Mouse (Mus musculus): ENCODE data around the gene Mcat. TPM values are rescaled to one million over a fixed set of nuclear protein-coding genes. Genes with fewer than 3 reads are reported as not detected.

The Mcat gene
- 10 to 100 TPM; 23.3 to 28.5 TPM for polyA plus RNA-seq (2017; shearing (Covaris generic))

GRCm38 (mm10) chr15:83563327-83563856 lies at the start of gene Mcat, which contains the start of gene Tspo:
Gene Mcat (minus strand): TSS chr15:83563787.
Gene Tspo (plus strand): TSS chr15:83563592.

GRCm38 (mm10) chr15:83594513-83595363 lies 31.2 kb upstream of the Mcat start, which contains the start of gene Ttll12:
Gene Ttll12 (minus strand): TSS chr15:83595157.

GRCm38 (mm10) chr15:83526424-83527091 lies 37.0 kb downstream of the Mcat start, which contains the start of gene Bik:
Gene Bik (plus strand): TSS chr15:83526862.

GRCm38 (mm10) chr15:83510805-83511405 lies 52.7 kb downstream of the Mcat start, which contains the start of gene Ttll1:
Gene Ttll1 (minus strand): TSS chr15:83510893.

Other genes with a start within 250 kb of the Mcat start
- gene Arfgap3, start 213.5 kb downstream of the Mcat start, polyA plus RNA-seq (2017; shearing (Covaris generic)): 10 to 100 TPM; 13.3 to 17.4 TPM
- 10 to 100 TPM; 45.7 to 55.2 TPM for gene Pacsin2, start 99.2 kb downstream of the Mcat start, polyA plus RNA-seq (2017; shearing (Covaris generic))
- gene Ttll1, start 52.9 kb downstream of the Mcat start, polyA plus RNA-seq (2017; shearing (Covaris generic)): 10 to 100 TPM; 11.6 to 12.3 TPM
- gene Bik, start 36.9 kb downstream of the Mcat start, polyA plus RNA-seq (2017; shearing (Covaris generic)): 1 to 10 TPM; 3.5 to 5.5 TPM
- gene Tspo, start 195 bp downstream of the Mcat start, polyA plus RNA-seq (2017; shearing (Covaris generic)): 100 to 1,000 TPM; 303 to 420 TPM
- gene Ttll12, start 31.4 kb upstream of the Mcat start, polyA plus RNA-seq (2017; shearing (Covaris generic)): 10 to 100 TPM; 15.8 to 36.5 TPM
- gene Scube1, start 161.2 kb upstream of the Mcat start, polyA plus RNA-seq (2017; shearing (Covaris generic)): 1 to 10 TPM in 1 of 2 experiments, under 1 TPM in 1; 0.33 to 2.1 TPM
- gene Mpped1, start 215.7 kb upstream of the Mcat start, polyA plus RNA-seq (2017; shearing (Covaris generic)): 1 to 10 TPM in 1 of 2 experiments, under 1 TPM in 1; 0.24 to 2.9 TPM

Data from inflammation-experienced regulatory T-cells (primary cell).